Mouse (Mus musculus) gastrocnemius, postnatal 10 days (tissue): ENCODE results near the gene Cldn6. TPM values are rescaled to one million over a fixed set of nuclear protein-coding genes. Genes with fewer than 3 reads are reported as not detected.

Source experiments
- DNase-seq: peaks from one replicate; pipeline ENCODE4 v3.0.0; 2021; ENCODE audit warnings: mixed read lengths
- total RNA-seq, 2 experiments: library from RNA; stranded (reverse); gene quantifications; 2 replicates each; pipeline ENCODE4 v1.2.3; 2021

Cldn6 gene
- total RNA-seq, 2 experiments from 2014 or later: not detected

DNA sequence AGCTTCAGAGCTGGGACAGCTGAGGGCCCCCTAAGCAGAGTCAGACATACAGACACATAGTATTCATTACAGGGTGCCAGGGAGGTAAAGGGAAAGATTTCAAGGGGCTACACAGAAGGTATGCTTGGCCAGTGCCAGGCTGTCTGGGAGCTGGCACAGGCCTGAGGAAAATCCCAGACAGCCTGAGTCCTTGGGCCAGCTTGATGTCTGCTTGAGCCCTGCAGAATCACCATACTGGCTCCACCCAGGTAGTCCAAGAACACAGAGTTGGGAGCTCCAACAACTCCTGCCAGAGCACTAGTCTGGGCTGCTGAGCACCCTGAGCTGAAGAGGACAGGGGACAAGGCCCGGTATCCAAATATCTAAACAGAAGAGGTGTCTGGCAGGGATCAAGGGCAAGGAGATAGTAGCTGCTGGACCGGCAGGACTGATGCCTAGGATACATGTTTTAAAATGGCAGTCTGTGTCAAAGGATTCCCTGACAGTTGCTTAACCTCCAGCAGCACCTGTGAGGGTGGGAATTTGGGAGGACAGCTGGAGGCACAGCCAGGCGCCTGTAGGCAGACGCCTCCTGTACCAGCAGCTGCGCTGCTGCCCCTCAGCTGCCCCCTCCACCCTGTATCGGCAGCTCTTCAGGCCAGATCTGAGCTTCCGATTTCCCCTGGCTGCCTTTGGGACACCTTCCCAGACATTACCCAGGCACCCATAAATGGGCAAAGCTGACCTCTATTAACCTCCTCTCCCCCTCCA is 43.5 kb downstream of the Cldn6 start, which contains the start of gene 1520401A03Rik:
1520401A03Rik (minus strand) TSS at position 408 of the 750 bp plus-strand sequence.
- no peak for DNase-seq

GRCm38 (mm10) chr17:23725477-23725876 is 46.4 kb downstream of the Cldn6 start:
- no peak for DNase-seq

DNA sequence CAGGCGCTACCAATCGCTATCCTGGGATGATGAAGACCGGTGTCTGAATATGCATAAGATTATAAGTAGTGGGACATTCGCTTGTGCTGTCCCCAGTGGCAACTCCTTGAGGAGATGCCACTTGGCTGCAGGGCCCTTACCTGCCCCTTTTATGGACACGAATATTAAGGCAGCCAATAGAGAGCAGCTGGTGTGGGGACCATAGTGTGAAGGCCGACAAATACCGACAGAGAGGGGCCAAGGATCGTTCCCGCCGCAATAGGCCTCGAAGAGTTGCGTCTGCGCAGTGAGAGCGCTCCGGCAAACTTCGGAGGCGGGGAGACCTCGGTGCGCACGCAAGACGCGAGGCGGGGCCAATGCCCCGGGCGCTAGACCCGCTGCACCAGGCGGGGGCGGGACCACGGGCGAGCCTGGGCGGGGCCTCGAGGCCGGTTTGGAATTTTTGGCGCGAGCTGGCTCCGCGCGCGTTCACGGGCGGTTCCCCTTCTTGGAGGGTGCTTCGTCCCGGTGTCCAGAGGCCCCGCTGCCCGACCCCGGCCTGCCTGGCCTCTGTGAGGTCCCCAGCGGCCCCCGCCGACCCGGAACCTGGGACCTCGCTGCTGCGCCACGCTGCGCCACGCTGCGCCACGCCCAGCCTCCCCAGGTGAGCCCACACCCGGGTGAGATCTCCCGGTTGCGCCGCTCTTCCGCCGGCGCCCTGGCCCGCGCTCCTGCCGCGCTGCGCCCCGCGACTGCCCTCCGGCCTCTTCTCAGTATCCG is 47.1 kb downstream of the Cldn6 start, which contains the start of gene Pkmyt1:
Pkmyt1 (plus strand) TSS at position 338 of the 759 bp plus-strand sequence.
- DNase-seq: peak; percentile 97

- peak; percentile 78 for DNase-seq
Measured at GRCm38 (mm10) chr17:23726758-23727142, 47.7 kb downstream of the Cldn6 start.

GRCm38 (mm10) chr17:23730441-23730840 is 51.4 kb downstream of the Cldn6 start:
- DNase-seq: no peak

Other genes starting within 250 kb of the Cldn6 start
- not detected for gene Vmn2r117, start 199.6 kb upstream of the Cldn6 start, total RNA-seq
- gene Zfp213, start 115.0 kb upstream of the Cldn6 start, total RNA-seq: 1 to 10 TPM; 3.3 to 4.1 TPM
- gene Zfp13, start 79.8 kb upstream of the Cldn6 start, total RNA-seq: 1 to 10 TPM; 6.6 to 7.0 TPM
- not detected for gene Zscan10, start 78.4 kb upstream of the Cldn6 start, total RNA-seq
- gene Mmp25, start 34.0 kb upstream of the Cldn6 start, total RNA-seq: under 1 TPM; 0.35 to 0.43 TPM
- not detected for gene Bicdl2, start 18.7 kb upstream of the Cldn6 start, total RNA-seq
- gene Hcfc1r1, start 5.7 kb upstream of the Cldn6 start, total RNA-seq: 100 to 1,000 TPM; 273 to 283 TPM
- 10 to 100 TPM; 17.7 to 21.2 TPM for gene Thoc6, start 5.4 kb upstream of the Cldn6 start, total RNA-seq
- gene Tnfrsf12a, start 1.8 kb upstream of the Cldn6 start, total RNA-seq: 10 to 100 TPM; 33.4 to 51.3 TPM
- under 1 TPM; 0.54 to 0.70 TPM for gene Cldn9, start 4.8 kb downstream of the Cldn6 start, total RNA-seq
- under 1 TPM; 0.12 to 0.23 TPM for gene 1520401A03Rik, start 43.5 kb downstream of the Cldn6 start, total RNA-seq
- 1 to 10 TPM; 4.7 to 5.6 TPM for gene Pkmyt1, start 47.1 kb downstream of the Cldn6 start, total RNA-seq
- gene Paqr4, start 61.6 kb downstream of the Cldn6 start, total RNA-seq: 1 to 10 TPM; 7.6 to 9.4 TPM
- not detected for gene Kremen2, start 66.6 kb downstream of the Cldn6 start, total RNA-seq
- gene Flywch1, start 92.4 kb downstream of the Cldn6 start, total RNA-seq: 10 to 100 TPM; 39.0 to 39.5 TPM
- 1 to 10 TPM; 3.4 to 3.8 TPM for gene Flywch2, start 106.8 kb downstream of the Cldn6 start, total RNA-seq
- 100 to 1,000 TPM; 177 to 255 TPM for gene Srrm2, start 111.3 kb downstream of the Cldn6 start, total RNA-seq
- gene Elob, start 149.9 kb downstream of the Cldn6 start, total RNA-seq: 100 to 1,000 TPM; 364 to 374 TPM
- not detected for gene Prss33, start 156.8 kb downstream of the Cldn6 start, total RNA-seq
- gene Prss32, start 164.6 kb downstream of the Cldn6 start, total RNA-seq: not detected
- gene Prss41, start 164.9 kb downstream of the Cldn6 start, total RNA-seq: not detected
- not detected for gene Prss21, start 188.8 kb downstream of the Cldn6 start, total RNA-seq
- not detected for gene Dcpp1, start 201.6 kb downstream of the Cldn6 start, total RNA-seq
- not detected for gene Dcpp2, start 201.6 kb downstream of the Cldn6 start, total RNA-seq
- gene Dcpp3, start 238.2 kb downstream of the Cldn6 start, total RNA-seq: not detected